Mouse (Mus musculus): Measurements from ENCODE around the gene Pramel6. TPM values are rescaled to one million over a fixed set of nuclear protein-coding genes. Genes with fewer than 3 reads are reported as not detected.
"Not testable (repeated sequence)": the region's sequence is repeated elsewhere in the genome, so short reads cannot be mapped to it uniquely, and the experiment has no call there.

The Pramel6 gene
- not detected for total RNA-seq (2021)
- long read RNA-seq = 0 reads

GRCm38 (mm10) chr2:87506265-87506664 is at the start of gene Pramel6:
TSS of gene Pramel6 (plus strand) at chr2:87506565.
- DNase-seq (ENCODE audit: low spot score in 2 of 2) = no peak

GRCm38 (mm10) chr2:87461769-87462168 is 44.6 kb upstream of the Pramel6 start:
- no peak for DNase-seq (ENCODE audit: low spot score in 2 of 2)

GRCm38 (mm10) chr2:87480207-87480606 is 26.2 kb upstream of the Pramel6 start:
- no peak for DNase-seq (ENCODE audit: low spot score in 2 of 2)

DNA sequence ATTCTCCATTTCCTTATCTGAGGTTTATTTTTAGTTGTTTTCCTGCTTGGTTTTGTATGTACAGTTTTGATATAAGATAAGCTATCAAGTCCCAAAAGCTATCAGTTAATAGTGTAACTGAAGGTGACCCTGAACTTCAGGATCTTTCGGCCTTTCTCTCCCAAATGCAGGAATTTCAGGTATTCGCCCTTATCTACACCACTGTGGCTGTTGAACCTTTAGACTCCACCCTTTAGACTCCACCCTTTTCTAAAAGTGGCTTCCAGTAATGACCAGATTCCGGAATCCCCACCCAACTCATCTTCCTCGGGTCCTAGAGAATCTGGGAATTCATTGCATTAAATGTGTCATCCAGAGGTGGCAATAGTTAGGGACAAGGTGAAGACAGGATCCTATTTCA is 25.2 kb upstream of the Pramel6 start:
- DNase-seq (ENCODE audit: low spot score in 2 of 2) = no peak

- DNase-seq (ENCODE audit: low spot score in 2 of 2) = no peak
These were observed 24.1 kb upstream of the Pramel6 start for GRCm38 (mm10) chr2:87482276-87482675.

- DNase-seq (ENCODE audit: low spot score in 2 of 2) = not testable (repeated sequence)
These were observed 9.4 kb upstream of the Pramel6 start, which contains the start of gene Pramel7 for GRCm38 (mm10) chr2:87496993-87497392. TSS of gene Pramel7 (minus strand) at chr2:87497093.

DNA sequence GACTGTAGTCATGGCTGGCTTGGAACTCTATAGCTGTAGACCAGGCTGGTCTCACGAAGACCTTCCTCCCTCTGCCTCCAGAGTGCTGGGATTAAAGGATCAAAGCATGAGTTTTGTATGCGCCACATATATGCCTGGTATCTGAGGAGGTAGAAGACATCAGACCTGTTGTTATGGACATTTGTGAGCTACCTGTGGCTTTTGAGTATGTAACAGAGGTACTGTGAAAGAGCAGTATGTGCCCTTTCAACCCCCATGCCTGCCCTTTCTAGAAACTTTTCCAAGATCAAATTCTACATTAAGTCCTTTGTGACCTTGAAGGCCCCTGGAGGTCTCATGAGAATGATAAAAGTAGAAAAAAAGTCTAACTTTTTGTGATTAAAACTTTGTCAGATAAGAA is 8.7 kb downstream of the Pramel6 start:
- DNase-seq (ENCODE audit: low spot score in 2 of 2) = no peak

GRCm38 (mm10) chr2:87515457-87516060 is 9.2 kb downstream of the Pramel6 start:
- no peak for DNase-seq (ENCODE audit: low spot score in 2 of 2)

DNA sequence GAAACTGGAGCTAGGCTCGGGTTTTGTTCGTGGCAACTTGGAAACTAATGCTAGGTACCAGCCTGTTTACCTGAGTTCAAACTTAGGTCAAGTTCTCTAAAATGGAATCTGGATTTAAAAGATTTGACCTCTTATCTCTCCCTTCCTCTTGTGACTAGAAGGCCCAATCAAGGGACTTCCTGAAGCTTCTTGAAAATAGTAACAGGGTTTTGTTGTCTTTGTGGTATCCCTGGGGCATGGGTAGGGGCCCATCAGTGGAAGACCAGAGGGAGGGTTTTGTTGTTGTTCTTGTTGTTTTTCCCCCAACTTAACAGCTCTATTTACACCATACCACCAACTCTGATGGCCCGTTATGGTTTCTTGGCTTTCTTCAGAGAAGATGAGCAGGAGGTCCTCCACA is 10.2 kb downstream of the Pramel6 start:
- DNase-seq (ENCODE audit: low spot score in 2 of 2) = no peak

DNA sequence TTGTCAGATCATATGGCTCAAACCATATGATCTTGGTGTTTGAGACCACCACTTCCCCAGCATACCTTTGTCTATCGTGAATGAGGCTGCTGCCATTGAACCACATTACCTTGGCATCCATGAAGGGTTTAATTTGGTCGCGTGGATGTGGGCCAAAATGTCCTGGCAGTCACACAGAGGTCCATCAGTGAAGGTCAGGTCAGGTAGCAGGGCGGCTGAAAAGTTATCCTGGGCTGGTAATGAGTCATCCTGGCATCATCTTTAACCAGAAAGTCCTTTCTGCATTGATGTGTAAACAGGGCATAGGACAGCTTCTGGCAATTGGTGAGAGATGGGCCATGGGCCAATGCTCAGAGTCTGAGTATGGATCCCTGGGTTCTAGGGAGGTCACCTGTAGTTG is 14.3 kb downstream of the Pramel6 start:
- no peak for DNase-seq (ENCODE audit: low spot score in 2 of 2)

- peak; percentile 2 to 24 for DNase-seq (ENCODE audit: low spot score in 2 of 2)
These were observed 19.7 kb downstream of the Pramel6 start for GRCm38 (mm10) chr2:87525899-87526616.

GRCm38 (mm10) chr2:87531496-87531895 is 25.1 kb downstream of the Pramel6 start, which contains the start of gene Olfr153:
TSS of gene Olfr153 (plus strand) at chr2:87531796.
- DNase-seq (ENCODE audit: low spot score in 2 of 2) = no peak

GRCm38 (mm10) chr2:87534826-87535225 is 28.5 kb downstream of the Pramel6 start:
- DNase-seq (ENCODE audit: low spot score in 2 of 2) = no peak

DNA sequence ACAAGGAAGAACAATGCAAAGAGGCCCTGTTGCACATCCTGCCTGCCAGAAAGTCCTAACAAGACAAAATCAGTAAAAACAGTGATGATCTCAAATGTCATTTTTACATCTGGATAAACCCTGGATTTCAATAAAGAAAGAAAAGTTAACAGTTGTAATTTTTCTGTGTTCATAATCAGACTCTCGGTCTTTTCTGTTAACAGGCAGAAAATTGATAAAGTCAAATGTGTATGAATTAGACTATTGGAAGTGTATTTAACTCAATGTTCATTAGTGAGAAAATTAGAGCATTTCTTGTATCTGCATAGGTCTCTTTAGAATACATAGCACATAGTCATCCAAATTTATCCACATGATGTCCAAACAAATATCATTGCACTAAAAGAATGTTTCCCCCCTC is 39.1 kb downstream of the Pramel6 start, which contains the start of gene Olfr1128:
Gene Olfr1128 (minus strand): TSS at position 101 of the 400 bp plus-strand sequence.
- no peak for DNase-seq (ENCODE audit: low spot score in 2 of 2)

Other genes with a start within 250 kb of the Pramel6 start
- gene Olfr1116, start 239.0 kb upstream of the Pramel6 start, total RNA-seq (2021) = not detected
- gene Olfr1118, start 199.0 kb upstream of the Pramel6 start, total RNA-seq (2021) = not detected
- not detected for gene Olfr1120, start 151.8 kb upstream of the Pramel6 start, total RNA-seq (2021)
- not detected for gene Olfr1121, start 136.7 kb upstream of the Pramel6 start, total RNA-seq (2021)
- gene Olfr1122, start 120.7 kb upstream of the Pramel6 start, total RNA-seq (2021) = not detected
- gene Olfr1123, start 89.9 kb upstream of the Pramel6 start, total RNA-seq (2021) = not detected
- not detected for gene Olfr1124, start 76.3 kb upstream of the Pramel6 start, total RNA-seq (2021)
- gene Olfr1126, start 52.6 kb upstream of the Pramel6 start, total RNA-seq (2021) = not detected
- gene Pramel7, start 9.5 kb upstream of the Pramel6 start, total RNA-seq (2021) = not detected
- gene Olfr153, start 25.2 kb downstream of the Pramel6 start, total RNA-seq (2021) = not detected
- not detected for gene Olfr1128, start 39.0 kb downstream of the Pramel6 start, total RNA-seq (2021)
- gene Olfr1129, start 67.3 kb downstream of the Pramel6 start, total RNA-seq (2021) = not detected
- gene Olfr1130, start 99.6 kb downstream of the Pramel6 start, total RNA-seq (2021) = not detected
- not detected for gene Olfr1131, start 120.5 kb downstream of the Pramel6 start, total RNA-seq (2021)
- not detected for gene Olfr1132, start 131.0 kb downstream of the Pramel6 start, total RNA-seq (2021)
- not detected for gene Olfr1133, start 140.8 kb downstream of the Pramel6 start, total RNA-seq (2021)
- not detected for gene Olfr1134, start 151.9 kb downstream of the Pramel6 start, total RNA-seq (2021)
- gene Olfr1135, start 167.1 kb downstream of the Pramel6 start, total RNA-seq (2021) = not detected
- gene Olfr1136, start 187.4 kb downstream of the Pramel6 start, total RNA-seq (2021) = not detected
- not detected for gene Olfr1137, start 206.6 kb downstream of the Pramel6 start, total RNA-seq (2021)
- not detected for gene Olfr1138, start 233.4 kb downstream of the Pramel6 start, total RNA-seq (2021)
- gene Olfr1140, start 237.2 kb downstream of the Pramel6 start, total RNA-seq (2021) = not detected
- not detected for gene Olfr1141, start 247.4 kb downstream of the Pramel6 start, total RNA-seq (2021)